Mouse (Mus musculus) cortical plate, adult 2 months (tissue): ENCODE measurements at regions not wholly inside any gene's neighbourhood (a gene's known extent, or its start where the extent isn't known, plus 50 kb on each side); places are given as distances from the start of the nearest gene placed in this dataset.

ENCODE experiments used
- CTCF ChIP-seq: fragments of 200-500 bp; IDR thresholded peaks from 2 replicates; pipeline ENCODE4 v1.5.1; 2011; ENCODE audit warnings: mild to moderate bottlenecking, control low read depth, low read length; ENCODE audit not compliant: insufficient read depth; ENCODE audit errors: extremely low read depth
- POLR2A ChIP-seq: fragments of 200-500 bp; IDR thresholded peaks from 2 replicates; pipeline ENCODE4 v1.6.1; 2011; ENCODE audit warnings: mild to moderate bottlenecking, low read length, control low read depth; ENCODE audit not compliant: insufficient read depth; ENCODE audit errors: extremely low read depth

DNA sequence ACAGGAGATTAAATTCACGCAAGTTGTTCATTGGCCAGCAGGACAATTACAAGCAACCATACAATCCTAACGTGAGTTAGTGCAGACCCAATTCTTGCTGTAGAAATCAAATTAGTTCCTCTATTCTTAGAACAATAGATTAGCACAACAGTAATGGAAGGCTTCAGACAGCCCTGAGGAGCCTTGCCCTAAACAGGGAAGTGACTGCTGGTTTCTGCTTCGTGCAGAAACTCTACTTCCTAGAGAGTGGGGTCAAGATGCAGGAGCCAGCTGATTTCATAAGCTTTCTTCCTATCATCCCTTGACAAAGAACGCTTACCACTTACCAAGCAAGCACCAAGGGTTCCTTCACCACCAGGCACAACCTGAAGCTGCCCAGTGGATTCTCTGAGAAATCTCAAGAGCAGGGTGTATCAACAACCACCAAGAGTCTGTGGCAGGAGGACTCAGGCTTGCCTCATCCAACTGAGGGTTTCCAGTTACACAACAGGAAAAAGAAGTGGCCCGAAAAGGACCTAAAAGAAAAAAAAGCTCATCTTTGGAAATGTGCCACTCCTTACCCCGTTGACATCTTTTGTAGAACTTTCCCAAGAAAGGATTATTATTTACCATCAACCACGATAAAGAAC is 154.6 kb downstream of the Kctd12 start:
- TF ChIP-seq CTCF: no peak
- TF ChIP-seq POLR2A: no peak
